Mouse (Mus musculus) midbrain, embryonic 16.5 days (tissue): ENCODE measurements around the gene Gm11114. TPM values are rescaled to one million over a fixed set of nuclear protein-coding genes. Genes with fewer than 3 reads are reported as not detected.

ENCODE experiments used
- ATAC-seq: fragments of 200-750 bp; cut with Nextera tagmentation; 2 replicates; pipeline ENCODE4 v1.8.0; 2017; ENCODE audit warnings: moderate TSS enrichment
- H3K27ac ChIP-seq: fragments of 300-500 bp; sonication (generic); 2 replicates; pipeline ENCODE4 v1.5.1; 2014; ENCODE audit warnings: mild to moderate bottlenecking, low read length, mixed read lengths
- H3K27me3 ChIP-seq: fragments of 300-500 bp; sonication (generic); 2 replicates; pipeline ENCODE4 v1.6.1; 2014; ENCODE audit warnings: low read depth, low read length, mixed read lengths; ENCODE audit not compliant: control insufficient read depth, insufficient read depth
- H3K36me3 ChIP-seq: fragments of 300-500 bp; sonication (generic); 2 replicates; pipeline ENCODE4 v1.6.1; 2014; ENCODE audit warnings: mild to moderate bottlenecking, low read length, moderate library complexity, mixed read lengths; ENCODE audit not compliant: control insufficient read depth, insufficient read depth
- H3K4me1 ChIP-seq: fragments of 300-500 bp; sonication (generic); 2 replicates; pipeline ENCODE4 v1.6.1; 2014; ENCODE audit warnings: mild to moderate bottlenecking, low read length, mixed read lengths; ENCODE audit not compliant: control insufficient read depth, insufficient read depth
- H3K4me2 ChIP-seq: fragments of 300-500 bp; sonication (generic); 2 replicates; pipeline ENCODE4 v1.6.1; 2014; ENCODE audit warnings: mild to moderate bottlenecking, low read length, mixed read lengths
- H3K4me3 ChIP-seq: fragments of 300-500 bp; sonication (generic); 2 replicates; pipeline ENCODE4 v1.5.1; 2014; ENCODE audit warnings: low read depth, mild to moderate bottlenecking, low read length, moderate library complexity, mixed read lengths
- H3K9ac ChIP-seq: fragments of 300-500 bp; sonication (generic); 2 replicates; pipeline ENCODE4 v1.6.1; 2014; ENCODE audit warnings: low read depth, low read length, mixed read lengths
- H3K9me3 ChIP-seq: fragments of 300-500 bp; sonication (generic); replicated peaks from 2 replicates; pipeline ENCODE4 v1.6.1; 2014; ENCODE audit warnings: mild to moderate bottlenecking, low read length, mixed read lengths; ENCODE audit not compliant: control insufficient read depth, poor library complexity, severe bottlenecking
- WGBS: fragments of 180-500 bp; shearing (Covaris S2); extraction: QIAGEN DNeasy Blood & Tissue Kit; methylation state at CpG from one replicate; pipeline ENCODE4 v1.1.7; 2014; 5-methylcytosine and 5-hydroxymethylcytosine counted together
- polyA plus RNA-seq: library from polyadenylated mRNA; unstranded; fragments of >200 nt; fragmentation: Nextera tagmentation; extraction: Ambion mirVana; gene quantifications from 2 replicates; pipeline ENCODE4 v1.2.1, GENCODE M21; 2015

Gene Gm11114
- polyA plus RNA-seq, 1 experiment from 2014 or later: not detected

DNA sequence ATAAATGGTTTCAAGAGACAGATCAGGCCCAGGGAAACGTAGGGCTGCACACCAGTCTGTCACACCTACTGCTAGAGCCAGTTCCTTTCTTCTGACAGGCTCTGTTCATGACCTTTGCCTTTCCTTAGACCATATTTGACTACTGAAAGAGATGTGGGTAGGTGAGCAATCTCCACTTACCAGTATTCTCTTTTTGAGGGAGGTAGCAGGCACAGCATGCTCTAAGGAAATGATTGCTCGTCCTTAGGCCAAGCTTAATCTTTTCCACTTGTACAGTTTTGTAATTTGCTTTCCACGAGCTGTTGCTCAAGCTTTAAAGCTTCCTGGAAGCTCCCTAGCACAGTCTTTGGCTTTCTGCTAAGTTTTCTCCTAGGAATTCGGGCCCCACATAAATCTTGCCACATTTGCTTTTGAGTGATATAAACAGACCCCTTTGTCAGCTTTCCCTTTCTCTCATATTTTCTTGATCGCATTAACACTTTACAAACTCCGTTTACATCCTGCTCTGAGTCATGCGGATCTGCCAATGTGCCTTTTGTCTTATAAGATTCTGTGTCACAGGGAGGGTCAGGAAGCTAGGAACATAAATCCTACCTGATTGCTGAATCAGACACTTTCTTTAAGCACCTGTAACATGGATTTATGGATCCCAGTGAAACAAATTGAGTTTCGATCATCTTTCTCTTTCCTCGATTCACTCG lies 35.4 kb downstream of the Gm11114 start:
- Histone ChIP-seq H3K9ac (no peak overlapping the region), H3K27ac (no peak overlapping the region), H3K27me3 (no peaks in the 10 kb centered on the region), H3K4me1 (no peaks in the 10 kb centered on the region), H3K36me3 (no peaks in the 10 kb centered on the region), H3K4me2 (no peak overlapping the region), H3K9me3 (no peaks in the 10 kb centered on the region), H3K4me3 (no peak overlapping the region)
- no peak for ATAC-seq
- WGBS: 89% methylated on average over 10 of the region's 10 CpGs

DNA sequence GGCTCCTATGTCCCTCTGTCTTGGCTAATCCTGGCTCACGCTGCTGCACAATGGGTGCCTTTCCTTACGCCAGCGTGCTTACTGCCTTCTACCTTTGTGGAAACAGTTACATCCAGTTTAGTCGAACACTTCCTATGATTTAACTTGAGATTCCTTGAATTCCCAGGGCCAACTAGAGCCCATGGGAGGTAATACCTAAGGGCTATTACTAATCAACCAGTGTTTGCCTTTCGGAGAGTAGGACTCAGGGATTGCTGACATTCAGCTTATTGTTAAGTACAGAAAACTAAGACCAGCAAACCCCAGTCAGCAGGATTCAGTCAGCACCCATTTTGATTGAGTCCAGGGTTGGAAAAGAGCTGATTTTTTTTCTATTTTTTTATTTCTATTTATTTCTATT lies 43.0 kb downstream of the Gm11114 start:
- H3K9ac ChIP-seq: no peak overlapping the region
- H3K27ac ChIP-seq: no peak overlapping the region
- no peak overlapping the region for H3K4me3 ChIP-seq
- H3K36me3 ChIP-seq: no peaks in the 10 kb centered on the region
- WGBS: 57% methylated on average over 5 of the region's 5 CpGs
- no peak for ATAC-seq
- H3K27me3 ChIP-seq: no peaks in the 10 kb centered on the region
- H3K9me3 ChIP-seq: no peaks in the 10 kb centered on the region
- H3K4me2 ChIP-seq: no peak overlapping the region
- H3K4me1 ChIP-seq: no peaks in the 10 kb centered on the region

DNA sequence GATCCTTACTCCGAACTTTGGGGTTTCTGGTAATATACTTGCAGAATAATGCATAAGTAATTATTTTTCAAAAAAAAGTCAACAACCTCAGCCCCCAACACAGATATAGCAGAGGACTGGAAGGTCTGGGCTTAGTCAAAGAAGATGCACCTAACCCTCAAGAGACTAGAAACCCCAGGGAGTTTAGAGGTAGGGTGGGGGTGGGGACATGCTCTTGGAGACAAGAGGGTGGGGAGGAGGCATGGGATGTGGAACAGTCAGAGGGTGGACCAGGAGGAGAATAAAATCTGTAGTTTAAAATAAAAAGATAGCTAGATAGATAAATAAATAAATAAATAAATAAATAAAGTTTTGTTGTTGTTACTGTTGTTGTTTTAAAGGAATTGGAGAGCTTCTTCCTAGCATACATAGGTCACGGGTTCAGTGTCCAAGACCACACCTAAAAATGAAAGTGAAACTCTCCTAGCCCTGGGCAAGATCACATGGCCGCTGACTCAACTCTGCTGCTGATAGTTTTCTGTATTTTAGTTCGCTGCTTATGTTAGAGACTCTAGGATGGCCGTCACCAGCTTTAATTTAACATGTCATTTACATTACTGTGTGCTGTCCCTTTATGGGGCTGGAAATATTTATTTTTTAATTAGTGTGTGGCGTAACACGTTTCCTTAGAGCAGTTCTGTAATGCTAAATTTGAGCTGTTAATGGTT lies 44.7 kb downstream of the Gm11114 start:
- Histone ChIP-seq H3K4me2 (no peak overlapping the region), H3K27ac (no peak overlapping the region), H3K36me3 (no peaks in the 10 kb centered on the region), H3K4me1 (no peaks in the 10 kb centered on the region), H3K4me3 (no peak overlapping the region), H3K9ac (no peak overlapping the region), H3K27me3 (no peaks in the 10 kb centered on the region), H3K9me3 (no peaks in the 10 kb centered on the region)
- WGBS: 89% methylated on average over 7 of the region's 7 CpGs
- no peak for ATAC-seq

Other genes with a start within 250 kb of the Gm11114 start
- gene Tent5a, start 14.6 kb downstream of the Gm11114 start, polyA plus RNA-seq: 5.4 and 5.7 TPM in 2 replicates